Mouse (Mus musculus): ENCODE measurements around the gene Tbc1d4. TPM values are rescaled to one million over a fixed set of nuclear protein-coding genes. Genes with fewer than 3 reads are reported as not detected.

The Tbc1d4 gene
- polyA plus RNA-seq, 1 experiment from 2014 or later: 9.7 TPM

GRCm38 (mm10) chr14:101541863-101542262 is 67.1 kb downstream of the Tbc1d4 start:
- no peak overlapping the region for H3K27ac ChIP-seq (replicated peaks)
- no peak for DNase-seq (ENCODE audit: low spot score)
- H3K4me1 ChIP-seq: peaks cover 9% of the 10 kb centered on the region; the same call in 1 of the 2 replicates
- H3K36me3 ChIP-seq (replicated peaks): no peaks in the 10 kb centered on the region
- no peaks in the 10 kb centered on the region for H3K9me3 ChIP-seq
- no peaks in the 10 kb centered on the region for H3K27me3 ChIP-seq (replicated peaks; ENCODE audit: low read depth, poor library complexity, severe bottlenecking)
- no peak overlapping the region for H3K4me3 ChIP-seq
- WGBS: 81% methylated on average over 9 of the region's 9 CpGs

GRCm38 (mm10) chr14:101541141-101541540 is 67.8 kb downstream of the Tbc1d4 start:
- Histone ChIP-seq H3K4me1 (peaks cover 9% of the 10 kb centered on the region; the same call in 1 of the 2 replicates), H3K9me3 (no peaks in the 10 kb centered on the region), H3K27ac (replicated peaks) (no peak overlapping the region), H3K4me3 (no peak overlapping the region), H3K36me3 (replicated peaks) (no peaks in the 10 kb centered on the region), H3K27me3 (replicated peaks; ENCODE audit: low read depth, poor library complexity, severe bottlenecking) (no peaks in the 10 kb centered on the region)
- DNase-seq (ENCODE audit: low spot score): no peak
- 87% methylated on average over 5 of the region's 5 CpGs for WGBS

- DNase-seq (ENCODE audit: low spot score): no peak
- no peaks in the 10 kb centered on the region for H3K36me3 ChIP-seq (replicated peaks)
- H3K4me1 ChIP-seq: peaks cover 9% of the 10 kb centered on the region; the same call in 1 of the 2 replicates
- WGBS: 95% methylated on average over 3 of the region's 3 CpGs
- no peaks in the 10 kb centered on the region for H3K9me3 ChIP-seq
- no peaks in the 10 kb centered on the region for H3K27me3 ChIP-seq (replicated peaks; ENCODE audit: low read depth, poor library complexity, severe bottlenecking)
- H3K4me3 ChIP-seq: no peak overlapping the region
- H3K27ac ChIP-seq (replicated peaks): no peak overlapping the region
Measured at GRCm38 (mm10) chr14:101540466-101540865, 68.5 kb downstream of the Tbc1d4 start.

GRCm38 (mm10) chr14:101537906-101538305 is 71.1 kb downstream of the Tbc1d4 start:
- DNase-seq (ENCODE audit: low spot score): peak; percentile 21
- Histone ChIP-seq H3K9me3 (no peaks in the 10 kb centered on the region), H3K27me3 (replicated peaks; ENCODE audit: low read depth, poor library complexity, severe bottlenecking) (no peaks in the 10 kb centered on the region), H3K4me1 (peaks cover 9% of the 10 kb centered on the region; the same call in 1 of the 2 replicates), H3K27ac (replicated peaks) (no peak overlapping the region), H3K4me3 (no peak overlapping the region), H3K36me3 (replicated peaks) (no peaks in the 10 kb centered on the region)
- 63% methylated on average over 2 of the region's 2 CpGs for WGBS

GRCm38 (mm10) chr14:101537413-101537812 is 71.6 kb downstream of the Tbc1d4 start:
- H3K4me3 ChIP-seq: no peak overlapping the region
- 71% methylated on average over 1 of the region's 1 CpGs for WGBS
- H3K27ac ChIP-seq (replicated peaks): no peak overlapping the region
- DNase-seq (ENCODE audit: low spot score): no peak
- no peaks in the 10 kb centered on the region for H3K9me3 ChIP-seq
- H3K36me3 ChIP-seq (replicated peaks): no peaks in the 10 kb centered on the region
- peaks cover 9% of the 10 kb centered on the region; the same call in 1 of the 2 replicates for H3K4me1 ChIP-seq
- H3K27me3 ChIP-seq (replicated peaks; ENCODE audit: low read depth, poor library complexity, severe bottlenecking): no peaks in the 10 kb centered on the region

- 0 out of 2 replicates have a peak, but pooled peaks cover under 1% of the 10 kb centered on the region for H3K4me1 ChIP-seq
- no peaks in the 10 kb centered on the region for H3K9me3 ChIP-seq
- no peak overlapping the region for H3K4me3 ChIP-seq
- no peaks in the 10 kb centered on the region for H3K27me3 ChIP-seq (replicated peaks; ENCODE audit: low read depth, poor library complexity, severe bottlenecking)
- no peaks in the 10 kb centered on the region for H3K36me3 ChIP-seq (replicated peaks)
- DNase-seq (ENCODE audit: low spot score): no peak
- H3K27ac ChIP-seq (replicated peaks): no peak overlapping the region
- 75% methylated on average over 7 of the region's 7 CpGs for WGBS
Measured at GRCm38 (mm10) chr14:101532090-101532695, 76.8 kb downstream of the Tbc1d4 start.

- DNase-seq (ENCODE audit: low spot score): no peak
- Histone ChIP-seq H3K9me3 (no peaks in the 10 kb centered on the region), H3K36me3 (replicated peaks) (no peaks in the 10 kb centered on the region), H3K4me1 (no peaks in the 10 kb centered on the region), H3K4me3 (no peak overlapping the region), H3K27me3 (replicated peaks; ENCODE audit: low read depth, poor library complexity, severe bottlenecking) (no peaks in the 10 kb centered on the region), H3K27ac (replicated peaks) (no peak overlapping the region)
- WGBS: 65% methylated on average over 2 of the region's 2 CpGs
Measured at GRCm38 (mm10) chr14:101530455-101530854, 78.5 kb downstream of the Tbc1d4 start.

GRCm38 (mm10) chr14:101529194-101529593 is 79.8 kb downstream of the Tbc1d4 start:
- 89% methylated on average over 6 of the region's 6 CpGs for WGBS
- no peaks in the 10 kb centered on the region for H3K27me3 ChIP-seq (replicated peaks; ENCODE audit: low read depth, poor library complexity, severe bottlenecking)
- DNase-seq (ENCODE audit: low spot score): no peak
- no peaks in the 10 kb centered on the region for H3K4me1 ChIP-seq
- H3K27ac ChIP-seq (replicated peaks): no peak overlapping the region
- H3K36me3 ChIP-seq (replicated peaks): no peaks in the 10 kb centered on the region
- H3K4me3 ChIP-seq: no peak overlapping the region
- no peaks in the 10 kb centered on the region for H3K9me3 ChIP-seq

- DNase-seq (ENCODE audit: low spot score): no peak
- no peaks in the 10 kb centered on the region for H3K36me3 ChIP-seq (replicated peaks)
- H3K4me1 ChIP-seq: no peaks in the 10 kb centered on the region
- WGBS: 77% methylated on average over 11 of the region's 11 CpGs
- H3K4me3 ChIP-seq: no peak overlapping the region
- no peaks in the 10 kb centered on the region for H3K27me3 ChIP-seq (replicated peaks; ENCODE audit: low read depth, poor library complexity, severe bottlenecking)
- no peak overlapping the region for H3K27ac ChIP-seq (replicated peaks)
- H3K9me3 ChIP-seq: no peaks in the 10 kb centered on the region
Measured at GRCm38 (mm10) chr14:101527420-101527996, 81.5 kb downstream of the Tbc1d4 start.

GRCm38 (mm10) chr14:101526478-101526877 is 82.5 kb downstream of the Tbc1d4 start:
- no peaks in the 10 kb centered on the region for H3K36me3 ChIP-seq (replicated peaks)
- H3K9me3 ChIP-seq: no peaks in the 10 kb centered on the region
- H3K27ac ChIP-seq (replicated peaks): no peak overlapping the region
- no peak overlapping the region for H3K4me3 ChIP-seq
- no peaks in the 10 kb centered on the region for H3K4me1 ChIP-seq
- DNase-seq (ENCODE audit: low spot score): no peak
- WGBS: 73% methylated on average over 1 of the region's 1 CpGs
- no peaks in the 10 kb centered on the region for H3K27me3 ChIP-seq (replicated peaks; ENCODE audit: low read depth, poor library complexity, severe bottlenecking)

- H3K36me3 ChIP-seq (replicated peaks): no peaks in the 10 kb centered on the region
- no peak overlapping the region for H3K4me3 ChIP-seq
- H3K4me1 ChIP-seq: peaks cover 14% of the 10 kb centered on the region
- H3K27me3 ChIP-seq (replicated peaks; ENCODE audit: low read depth, poor library complexity, severe bottlenecking): no peaks in the 10 kb centered on the region
- no peaks in the 10 kb centered on the region for H3K9me3 ChIP-seq
- DNase-seq (ENCODE audit: low spot score): no peak
- WGBS: 88% methylated on average over 2 of the region's 2 CpGs
- no peak overlapping the region for H3K27ac ChIP-seq (replicated peaks)
Measured at GRCm38 (mm10) chr14:101519964-101520363, 89.0 kb downstream of the Tbc1d4 start.

- H3K4me3 ChIP-seq: no peak overlapping the region
- no peaks in the 10 kb centered on the region for H3K27me3 ChIP-seq (replicated peaks; ENCODE audit: low read depth, poor library complexity, severe bottlenecking)
- peaks cover 25% of the 10 kb centered on the region for H3K4me1 ChIP-seq
- no peaks in the 10 kb centered on the region for H3K36me3 ChIP-seq (replicated peaks)
- 59% methylated on average over 14 of the region's 14 CpGs for WGBS
- no peak for DNase-seq (ENCODE audit: low spot score)
- H3K9me3 ChIP-seq: no peaks in the 10 kb centered on the region
- H3K27ac ChIP-seq (replicated peaks): no peak overlapping the region
Measured at GRCm38 (mm10) chr14:101518259-101518658, 90.7 kb downstream of the Tbc1d4 start.

- Histone ChIP-seq H3K4me3 (no peak overlapping the region), H3K36me3 (replicated peaks) (no peaks in the 10 kb centered on the region), H3K27ac (replicated peaks) (no peak overlapping the region), H3K27me3 (replicated peaks; ENCODE audit: low read depth, poor library complexity, severe bottlenecking) (no peaks in the 10 kb centered on the region), H3K9me3 (no peaks in the 10 kb centered on the region), H3K4me1 (peaks cover 25% of the 10 kb centered on the region)
- no peak for DNase-seq (ENCODE audit: low spot score)
- 87% methylated on average over 6 of the region's 6 CpGs for WGBS
Measured at GRCm38 (mm10) chr14:101517801-101518200, 91.2 kb downstream of the Tbc1d4 start.
